Mouse (Mus musculus): ENCODE data around the gene March7.

The March7 gene

DNA sequence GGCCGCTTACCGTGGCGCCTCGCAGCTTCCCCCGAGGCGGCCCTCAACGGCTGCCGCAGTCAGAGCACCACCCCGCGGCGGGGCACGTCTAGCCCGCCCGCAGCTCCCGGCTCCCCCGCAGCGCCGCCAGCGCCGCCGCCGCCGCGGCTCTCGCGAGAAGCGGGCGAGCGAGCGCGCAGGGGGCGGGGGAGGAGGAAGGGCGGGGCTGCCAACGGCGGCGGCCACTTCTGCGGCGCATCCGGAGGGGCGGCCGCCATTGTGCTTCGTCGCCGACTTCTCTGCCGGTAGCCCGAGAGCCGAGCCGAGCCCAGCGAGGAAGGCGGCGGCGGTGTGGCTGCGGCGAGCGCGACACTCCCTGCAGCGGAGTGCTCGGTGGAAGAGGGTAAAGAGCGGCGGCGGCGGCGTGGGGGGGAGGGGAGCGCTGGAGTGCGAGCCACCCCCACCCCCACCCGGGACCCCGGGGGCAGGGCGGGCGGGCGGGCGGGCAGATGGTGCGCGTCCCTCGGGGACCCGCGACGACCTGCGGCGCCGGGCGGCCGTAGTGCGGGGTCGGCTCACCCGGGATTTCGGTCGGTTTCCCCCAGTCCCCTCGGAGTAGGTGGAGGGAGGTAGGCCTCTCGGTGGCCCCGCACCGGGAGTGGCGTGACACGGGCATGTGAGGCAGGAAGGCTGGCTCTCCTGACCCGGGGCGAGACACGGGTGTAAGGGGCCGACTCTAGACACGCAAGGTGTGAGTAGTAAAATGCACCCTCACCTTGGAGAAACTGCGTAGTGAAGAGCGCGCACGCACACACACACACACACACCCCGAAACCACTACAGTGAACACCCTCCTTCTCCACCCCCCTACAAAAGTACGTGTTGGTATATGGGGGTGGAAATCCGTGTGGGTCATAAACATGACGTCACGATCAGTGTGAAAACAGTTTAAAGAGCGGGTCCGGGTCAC, at the start of gene March7, which contains the start of gene Baz2b:
March7 (plus strand) TSS at position 185 of the 949 bp plus-strand sequence.
Baz2b (minus strand) TSS at position 137 of the 949 bp plus-strand sequence.
- DNase-seq (ENCODE audit: low spot score in 2 of 2), result peak; percentile 58 to 65

DNA sequence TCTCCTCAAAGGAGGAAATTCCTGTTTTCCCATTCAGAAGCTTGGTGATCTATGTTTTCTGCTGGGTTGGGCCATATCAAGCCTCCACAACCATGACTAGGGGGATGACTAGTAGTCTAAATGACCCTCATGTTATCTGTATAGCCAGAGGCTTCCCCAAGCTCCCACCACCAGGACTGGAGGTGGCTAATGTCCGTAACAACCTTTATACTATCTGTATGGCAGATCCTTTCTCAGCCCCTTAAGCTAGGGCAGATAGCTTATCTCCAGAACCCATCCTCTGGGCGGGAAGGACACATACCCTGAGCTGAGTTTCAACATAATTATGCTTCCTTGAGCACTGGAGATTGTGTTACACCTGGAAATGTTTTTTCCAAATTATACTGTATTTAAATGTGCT, 45.9 kb upstream of the March7 start:
- no peak for DNase-seq (ENCODE audit: low spot score in 2 of 2)

- DNase-seq (ENCODE audit: low spot score in 2 of 2), result no peak
Observed at GRCm38 (mm10) chr2:60165679-60166078, 44.0 kb upstream of the March7 start.

DNA sequence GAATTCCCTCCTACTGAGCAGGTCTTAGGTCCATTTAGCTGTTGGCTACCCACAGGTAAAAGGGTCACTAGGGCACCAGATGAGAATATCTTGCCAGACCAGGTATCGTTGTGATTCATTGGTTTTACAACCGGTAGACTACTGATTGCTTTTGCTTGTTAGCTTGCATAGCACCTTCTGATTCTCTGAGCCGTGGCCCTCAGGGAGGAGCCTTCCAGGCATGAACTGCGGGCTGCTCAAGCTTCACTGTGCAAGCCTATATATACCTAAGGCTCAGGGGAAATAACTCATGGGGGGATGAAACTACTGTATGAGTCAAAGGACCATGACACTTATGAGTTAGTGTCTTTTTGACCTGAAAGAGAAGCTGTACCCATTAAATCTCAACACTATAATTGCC, 42.8 kb upstream of the March7 start:
- no peak for DNase-seq (ENCODE audit: low spot score in 2 of 2)

- no peak for DNase-seq (ENCODE audit: low spot score in 2 of 2)
Observed at GRCm38 (mm10) chr2:60171786-60172530, 37.7 kb upstream of the March7 start.

DNA sequence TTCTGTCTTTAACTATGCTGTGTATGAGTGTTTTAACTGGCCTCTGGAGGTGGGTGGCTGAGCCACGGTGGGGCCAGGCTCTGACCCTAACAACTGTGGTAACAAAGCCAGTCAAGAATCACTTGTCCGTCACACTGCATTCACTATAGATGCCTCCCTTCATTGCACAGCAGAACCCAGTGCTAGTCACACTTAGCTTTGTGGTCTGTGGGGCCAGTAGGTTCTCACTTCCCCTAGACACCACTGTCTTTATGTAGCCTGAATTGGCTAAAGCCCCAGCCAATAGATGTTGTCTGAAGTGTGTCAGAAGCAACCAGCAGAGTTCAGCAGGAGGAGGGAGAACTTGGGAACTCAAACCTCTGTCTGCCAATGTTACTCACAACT, 37.2 kb upstream of the March7 start:
- no peak for DNase-seq (ENCODE audit: low spot score in 2 of 2)

DNA sequence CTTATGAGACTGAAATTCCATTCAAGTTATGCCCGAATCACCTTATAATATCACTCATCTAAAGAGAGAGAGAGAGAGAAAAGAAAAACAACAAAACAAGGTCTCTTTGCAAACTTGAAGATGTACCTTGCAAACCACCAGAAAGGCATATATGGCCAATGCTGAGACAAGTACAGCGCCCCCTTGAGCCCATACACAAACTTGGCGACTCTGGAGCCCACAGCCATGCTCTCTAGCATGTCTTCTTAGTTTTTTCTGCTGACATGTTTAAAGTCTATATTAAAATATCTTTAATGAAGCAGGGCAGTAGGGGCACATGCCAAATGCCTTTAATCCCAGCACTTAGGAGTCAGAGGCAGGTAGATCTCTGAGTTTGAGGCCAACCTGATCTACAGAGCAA, 36.5 kb upstream of the March7 start:
- DNase-seq (ENCODE audit: low spot score in 2 of 2), result no peak

GRCm38 (mm10) chr2:60173595-60173994, 36.1 kb upstream of the March7 start:
- no peak for DNase-seq (ENCODE audit: low spot score in 2 of 2)

DNA sequence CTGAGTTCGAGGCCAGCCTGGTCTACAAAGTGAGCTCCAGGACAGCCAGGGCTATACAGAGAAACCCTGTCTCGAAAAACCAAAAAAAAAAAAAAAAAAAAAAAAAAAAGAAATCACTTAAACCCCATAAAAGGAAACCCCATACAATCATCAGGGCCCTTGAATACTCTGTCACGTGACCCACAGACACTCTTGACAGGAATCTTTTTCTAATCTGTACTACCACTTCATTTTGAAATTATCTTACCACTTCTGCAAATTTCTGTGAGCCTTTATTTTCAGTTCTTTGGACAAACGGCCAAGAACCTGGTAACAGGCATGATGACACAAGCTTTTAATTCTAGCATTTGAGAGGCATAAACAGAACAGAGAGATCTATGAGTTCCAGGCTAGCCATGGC, 34.6 kb upstream of the March7 start:
- no peak for DNase-seq (ENCODE audit: low spot score in 2 of 2)

DNA sequence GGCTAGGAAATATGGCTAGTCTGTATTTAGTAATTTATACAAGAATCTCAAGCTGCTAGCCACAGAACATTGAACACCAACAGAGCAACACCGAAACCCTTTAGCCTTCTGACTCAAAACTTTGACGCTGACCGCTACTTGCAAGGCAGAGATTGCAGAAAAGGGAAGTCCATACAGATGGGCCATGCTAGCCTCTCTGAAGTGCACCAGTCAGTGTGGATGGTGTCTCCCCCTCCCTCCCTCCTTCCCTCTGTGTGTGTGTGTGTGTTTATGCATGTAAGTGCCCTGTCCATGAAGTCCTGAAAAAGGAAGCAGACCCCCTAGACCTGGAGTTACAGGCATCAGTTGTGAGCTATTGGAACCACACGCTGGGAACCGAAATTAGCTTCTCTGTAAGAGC, 33.6 kb upstream of the March7 start:
- DNase-seq (ENCODE audit: low spot score in 2 of 2), result no peak

DNA sequence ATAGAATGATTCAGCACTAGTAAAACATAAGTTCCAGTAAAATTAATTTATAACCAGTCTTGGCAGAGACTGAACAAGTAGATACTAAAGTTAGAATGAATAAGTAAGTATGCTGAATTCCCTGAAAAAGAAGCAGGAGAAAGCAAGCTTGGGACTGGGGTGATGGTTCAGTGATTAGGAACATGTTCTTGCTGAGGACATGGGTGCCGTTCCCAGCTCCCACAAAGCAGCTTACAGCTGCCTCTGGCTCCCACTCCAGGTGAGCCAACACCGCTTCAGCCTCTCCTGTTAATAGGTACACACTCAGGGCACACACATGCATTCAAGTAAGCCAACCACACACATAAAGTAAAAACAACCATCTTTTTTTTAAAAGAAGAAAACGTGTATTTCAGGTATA, 32.2 kb upstream of the March7 start:
- no peak for DNase-seq (ENCODE audit: low spot score in 2 of 2)

DNA sequence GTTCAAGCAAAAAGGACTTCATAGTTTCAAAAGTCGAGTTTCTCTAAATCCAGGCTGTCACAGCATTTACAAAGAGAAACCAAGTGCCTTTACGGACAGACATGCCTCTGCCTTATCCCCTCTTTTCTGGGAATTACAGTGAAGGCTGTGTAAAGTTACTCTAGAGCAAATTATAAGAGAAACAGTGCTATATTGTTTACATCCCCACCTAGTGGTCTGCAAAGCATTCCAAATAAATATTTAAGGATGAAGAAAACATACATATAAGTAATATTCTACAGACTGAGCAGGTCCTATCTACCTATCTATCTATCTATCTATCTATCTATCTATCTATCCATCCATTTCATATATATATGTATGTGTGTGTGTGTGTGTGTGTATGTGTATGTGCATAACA, 28.0 kb upstream of the March7 start:
- DNase-seq (ENCODE audit: low spot score in 2 of 2), result no peak

GRCm38 (mm10) chr2:60196841-60197240, 12.8 kb upstream of the March7 start:
- no peak for DNase-seq (ENCODE audit: low spot score in 2 of 2)

DNA sequence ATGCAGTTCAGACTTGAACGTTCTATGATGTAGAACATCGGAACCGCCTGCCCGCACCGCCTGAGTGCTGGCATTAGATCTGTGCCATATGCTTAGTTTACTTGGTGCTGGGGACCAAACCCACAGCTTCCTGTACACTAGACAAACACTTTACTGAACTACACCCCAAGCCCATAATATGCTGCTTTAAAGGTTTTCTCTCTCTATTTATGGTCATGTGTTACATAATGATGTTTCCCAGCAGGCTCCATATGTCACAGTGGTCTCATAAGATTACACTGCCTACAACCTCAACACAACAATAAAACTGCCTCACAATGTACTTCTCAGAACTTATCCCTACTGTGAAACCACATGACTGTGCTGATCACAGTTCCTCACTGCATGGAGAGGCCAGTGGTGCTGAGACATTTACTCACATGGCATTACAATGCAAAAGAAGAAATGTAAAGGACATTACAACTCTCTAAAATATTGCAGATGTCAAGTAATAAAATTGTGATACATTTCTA, 9.6 kb upstream of the March7 start:
- DNase-seq (ENCODE audit: low spot score in 2 of 2), result no peak

GRCm38 (mm10) chr2:60200667-60201066, 9.0 kb upstream of the March7 start:
- peak in 1 of 2 experiments; percentile 19 for DNase-seq (ENCODE audit: low spot score in 2 of 2)

GRCm38 (mm10) chr2:60202900-60203530, 6.7 kb upstream of the March7 start:
- no peak for DNase-seq (ENCODE audit: low spot score in 2 of 2)

GRCm38 (mm10) chr2:60203733-60204132, 6.0 kb upstream of the March7 start:
- DNase-seq (ENCODE audit: low spot score in 2 of 2), result no peak

GRCm38 (mm10) chr2:60204162-60204561, 5.5 kb upstream of the March7 start:
- no peak for DNase-seq (ENCODE audit: low spot score in 2 of 2)

DNA sequence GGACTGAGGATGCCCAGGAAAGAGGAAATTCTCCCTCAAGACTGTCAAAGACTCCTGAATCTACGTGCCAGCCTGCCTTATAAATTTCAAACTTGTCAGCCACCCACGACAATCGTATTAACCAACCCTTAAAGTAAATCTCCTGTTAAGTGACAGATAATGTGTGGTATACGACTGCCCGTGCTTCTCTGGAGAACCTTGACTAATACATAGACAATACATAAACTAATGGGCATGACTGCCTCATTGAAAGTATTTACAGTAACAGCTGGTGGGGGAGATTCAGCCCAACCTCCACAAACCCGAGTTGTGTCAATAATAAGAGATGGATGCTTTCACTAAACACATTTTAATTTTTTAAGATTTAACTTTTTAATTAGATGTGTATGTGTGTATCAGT, 3.9 kb upstream of the March7 start:
- DNase-seq (ENCODE audit: low spot score in 2 of 2), result no peak

- peak; percentile 13 to 50 for DNase-seq (ENCODE audit: low spot score in 2 of 2)
Observed at GRCm38 (mm10) chr2:60209122-60209611, 520 bp upstream of the March7 start.

- no peak for DNase-seq (ENCODE audit: low spot score in 2 of 2)
Observed at GRCm38 (mm10) chr2:60210821-60211220, 1.1 kb downstream of the March7 start.

- DNase-seq (ENCODE audit: low spot score in 2 of 2), result no peak
Observed at GRCm38 (mm10) chr2:60212488-60212887, 2.8 kb downstream of the March7 start.
